Mouse (Mus musculus) cerebellum, postnatal 14 days (tissue): ENCODE results near the gene Mrps33.
A peak's percentile ranks its signal among the peaks of the same experiment; 100 is the strongest.

Source experiments
- DNase-seq, 2 experiments: peaks; one replicate each; pipeline ENCODE4 v3.0.0; 2021; ENCODE audit warnings: mixed read lengths in 2 of 2

The Mrps33 gene

DNA sequence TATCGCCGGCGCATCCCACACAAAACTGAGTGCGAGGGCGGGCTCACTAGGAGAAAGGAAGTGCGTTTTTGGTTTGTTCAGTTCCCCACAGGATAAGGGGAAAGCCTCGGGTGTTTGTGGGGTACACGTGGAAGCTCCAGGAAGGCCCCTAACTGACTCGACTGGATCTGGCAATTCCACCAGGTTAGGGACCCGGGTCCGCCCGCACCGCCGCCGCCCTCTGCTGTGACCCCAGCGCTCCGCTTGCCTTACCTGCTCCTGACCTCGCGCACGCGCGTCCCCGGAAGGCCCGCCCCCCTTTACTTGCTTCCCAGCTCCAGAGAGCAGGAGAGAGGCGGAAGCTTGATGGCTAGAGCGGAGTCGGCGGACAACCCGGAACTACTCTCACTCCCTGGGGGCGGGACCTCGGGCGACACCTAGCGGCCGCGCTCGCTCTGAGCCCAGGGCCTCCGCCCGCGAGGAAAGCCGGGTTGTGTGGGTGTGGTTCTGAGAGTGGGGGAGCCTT is at the start of gene Mrps33:
Gene Mrps33, minus strand, starts transcription at position 377 of the 505 bp plus-strand sequence.
- peak; percentile 98 for DNase-seq

DNA sequence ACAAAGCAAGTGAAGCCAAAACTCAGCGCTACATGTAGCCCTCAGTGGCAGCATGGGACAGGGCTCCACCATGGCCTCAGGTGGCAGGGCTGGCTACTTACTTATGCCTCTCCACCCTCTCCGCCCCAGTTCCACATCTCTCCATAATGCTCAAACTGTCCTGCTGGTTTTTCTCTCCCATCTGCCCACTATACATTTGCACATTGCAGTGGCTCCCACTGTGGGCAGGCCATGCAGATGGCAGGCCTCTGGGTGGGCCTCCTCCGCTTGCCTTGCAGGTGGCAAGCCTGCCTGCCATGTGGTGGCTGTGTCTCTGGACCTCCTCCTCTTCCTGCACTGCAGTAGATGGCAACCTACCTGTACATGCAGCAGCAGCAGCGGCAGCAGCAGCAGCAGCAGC is 38.9 kb upstream of the Mrps33 start:
- DNase-seq, result no peak

DNA sequence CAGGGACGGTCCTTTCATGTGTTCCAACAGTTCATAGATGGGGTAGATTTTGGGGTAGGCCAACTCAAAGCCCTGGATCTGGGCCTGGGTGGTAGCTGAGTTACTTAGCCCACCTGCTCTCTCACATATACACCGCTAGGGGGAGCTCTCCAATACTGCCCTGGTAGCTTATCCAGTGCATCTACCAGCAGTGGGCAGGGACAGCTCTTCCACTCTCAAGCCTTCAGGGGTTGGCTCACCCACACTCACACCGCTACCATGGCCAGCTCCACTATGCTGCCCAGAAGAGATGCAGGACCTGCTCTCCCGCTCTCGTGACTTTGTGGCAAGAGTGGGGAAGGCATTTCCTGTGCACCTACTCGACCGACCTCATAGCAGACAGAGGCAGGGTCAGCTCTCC is 38.0 kb upstream of the Mrps33 start:
- DNase-seq, result peak in 1 of 2 experiments; percentile 5

DNA sequence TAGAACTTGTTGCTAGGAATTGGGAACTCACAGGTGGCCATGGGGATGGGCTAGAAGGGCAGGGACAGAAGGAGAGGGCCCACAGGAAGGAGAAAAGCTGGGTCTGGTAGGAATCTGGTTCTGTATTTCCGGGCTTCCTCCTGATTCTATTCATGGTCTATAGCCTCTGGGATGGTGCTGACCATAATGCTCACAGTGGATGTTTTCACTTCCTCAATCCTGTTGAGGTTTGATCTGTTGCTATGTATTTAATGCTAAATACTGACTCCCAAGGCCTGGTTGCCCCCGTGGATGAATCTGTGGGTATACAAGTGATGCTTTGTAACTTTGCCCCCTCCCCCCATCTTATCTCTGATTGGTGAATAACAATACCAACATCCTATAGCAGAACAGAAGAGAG is 36.8 kb upstream of the Mrps33 start:
- DNase-seq, result no peak

DNA sequence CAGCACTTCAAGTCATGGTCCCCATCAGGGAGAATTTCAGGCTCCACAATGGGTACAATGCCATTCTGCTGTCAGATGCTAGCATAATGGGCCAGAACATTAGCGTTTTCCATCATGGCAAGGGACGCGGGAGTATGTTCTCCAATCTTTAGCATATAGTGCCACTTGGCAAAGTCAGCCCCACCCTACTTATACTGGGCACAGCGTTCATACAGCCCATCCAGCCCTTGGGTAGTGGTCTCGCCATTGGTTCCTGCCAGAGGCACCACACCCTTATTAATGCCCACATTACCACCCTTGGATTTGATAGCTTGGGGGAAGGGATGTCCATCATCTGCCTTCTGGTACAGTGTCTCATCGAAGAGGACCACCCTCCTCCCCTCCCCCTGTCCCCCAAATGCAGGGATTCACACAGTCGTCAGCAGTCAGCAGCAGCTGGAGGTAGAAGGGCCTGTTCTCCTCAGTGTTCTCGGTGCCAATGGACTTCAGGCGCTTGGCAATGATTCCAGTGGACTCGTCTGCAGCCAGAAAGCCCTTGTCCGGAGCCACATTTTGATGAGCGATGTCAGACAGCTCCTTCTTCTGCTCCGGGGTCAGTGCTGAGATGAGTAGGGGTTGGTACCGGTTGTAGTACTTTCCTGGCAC is 33.0 kb upstream of the Mrps33 start:
- DNase-seq, result peak; percentile 22 to 25

DNA sequence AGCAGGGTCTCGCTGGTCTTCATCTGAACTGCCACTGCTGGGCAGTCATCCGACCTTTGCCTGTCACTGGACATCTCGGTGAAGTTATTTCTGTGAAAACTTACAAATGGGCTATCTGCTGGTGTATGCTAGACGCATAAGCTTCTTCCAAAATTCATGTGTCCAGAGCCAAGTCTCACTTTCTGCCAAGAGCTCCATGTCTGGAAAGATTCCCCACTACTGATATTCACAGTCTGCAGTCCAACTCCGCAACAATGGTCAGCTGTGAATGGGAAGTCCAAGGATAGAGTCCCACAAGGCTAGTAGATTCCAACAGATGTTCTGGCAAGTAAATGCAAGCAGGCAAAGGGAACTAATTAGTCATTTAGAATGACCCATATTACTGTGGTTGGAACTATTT is 17.9 kb upstream of the Mrps33 start:
- peak in 1 of 2 experiments; percentile 15 for DNase-seq

DNA sequence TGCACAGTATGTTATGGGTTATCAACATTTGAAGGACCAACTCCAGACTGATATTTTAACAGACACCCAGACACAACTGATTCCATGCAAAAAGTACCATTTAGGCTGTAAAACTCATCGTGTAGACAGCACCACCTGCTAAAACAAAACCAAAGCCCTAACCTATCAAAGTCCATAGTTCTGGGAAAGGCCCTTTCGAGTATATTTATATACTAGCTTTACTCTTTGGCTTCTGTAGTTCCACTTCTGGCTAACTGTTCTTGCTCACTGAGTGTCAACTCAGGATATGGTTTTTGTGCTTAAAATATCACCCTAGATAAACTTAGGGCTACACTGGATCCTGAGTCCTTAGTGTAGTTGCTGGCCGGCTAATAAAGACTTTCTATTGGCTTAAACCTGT is 10.5 kb upstream of the Mrps33 start:
- no peak for DNase-seq

DNA sequence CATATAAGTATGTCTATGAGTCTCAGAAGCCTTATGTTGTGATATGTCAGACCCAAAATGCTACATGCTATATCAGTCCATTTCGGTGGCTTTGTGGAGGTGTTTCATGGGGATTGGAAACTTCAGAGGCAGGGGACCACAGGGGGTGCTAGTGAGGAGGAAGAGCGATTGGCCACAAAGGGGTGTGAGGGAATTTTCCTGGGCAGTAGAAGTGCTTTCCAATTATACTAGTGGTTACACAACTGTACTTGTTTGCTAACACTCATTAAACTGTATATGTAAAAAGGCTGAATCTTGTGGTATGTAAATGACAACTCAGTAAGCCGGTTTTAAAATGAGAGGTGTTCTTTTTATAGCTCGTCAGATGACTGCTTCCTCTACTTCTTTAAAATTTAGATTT is 8.1 kb upstream of the Mrps33 start:
- no peak for DNase-seq

DNA sequence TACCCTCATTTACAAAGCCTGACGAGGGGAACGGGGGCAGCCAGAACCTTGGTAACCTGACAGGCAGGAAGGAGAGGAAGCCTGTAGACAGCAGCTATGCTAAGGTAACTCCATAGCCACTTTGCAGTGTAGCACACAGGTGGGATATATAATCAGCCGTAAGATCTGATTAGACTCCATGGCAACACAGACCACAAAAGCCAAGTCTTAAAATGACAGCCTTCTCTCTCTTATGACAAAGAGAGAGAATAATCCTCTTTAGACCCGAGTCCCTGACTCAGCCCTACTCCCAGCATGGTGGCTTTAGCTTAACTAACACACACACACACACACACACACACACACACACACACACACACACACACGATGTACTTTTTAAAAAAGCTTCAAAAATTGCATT is 2.3 kb downstream of the Mrps33 start:
- no peak for DNase-seq

DNA sequence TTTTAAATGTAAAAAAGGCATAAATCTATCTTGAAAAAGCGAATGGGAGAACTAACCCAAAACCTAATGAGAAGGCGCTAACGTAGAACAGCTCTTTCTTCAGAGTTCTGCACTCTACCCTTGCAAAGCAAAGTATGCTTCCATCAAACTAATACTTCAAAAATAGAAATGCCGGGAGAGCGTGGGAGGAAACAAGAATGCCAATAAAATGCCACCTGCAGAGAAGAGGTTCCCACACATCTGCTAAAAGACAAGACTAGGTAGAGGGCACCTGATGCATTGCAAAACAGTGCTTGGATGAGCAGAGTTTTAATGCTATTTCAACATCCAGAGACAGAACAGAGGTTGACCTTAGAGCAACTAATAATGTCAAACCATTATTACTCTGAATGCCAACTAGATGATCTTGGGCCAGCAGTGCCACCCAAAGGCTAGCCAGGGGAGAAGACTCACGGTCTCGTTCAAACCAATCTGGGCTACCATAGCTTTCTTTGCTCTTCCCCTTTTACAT is 3.7 kb downstream of the Mrps33 start:
- DNase-seq, result no peak

DNA sequence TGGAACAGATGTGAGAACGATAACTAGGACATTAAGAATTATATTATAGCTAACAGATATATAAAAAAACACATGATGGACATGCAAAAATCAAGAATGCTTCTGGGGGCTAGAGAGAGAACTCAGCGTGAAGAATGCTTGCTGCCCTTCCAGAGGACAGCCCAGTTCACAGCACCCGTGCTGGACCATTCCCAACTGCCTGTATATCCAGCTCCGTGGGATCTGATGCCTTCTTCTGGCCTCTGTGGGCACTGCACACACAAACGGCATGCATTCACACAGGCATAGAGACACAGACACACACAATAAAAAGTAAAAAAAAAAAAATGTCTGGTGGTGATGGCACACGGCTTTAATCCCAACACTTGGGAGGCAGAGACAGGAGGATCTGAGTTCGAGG is 4.5 kb downstream of the Mrps33 start:
- DNase-seq, result peak in 1 of 2 experiments; percentile 58

DNA sequence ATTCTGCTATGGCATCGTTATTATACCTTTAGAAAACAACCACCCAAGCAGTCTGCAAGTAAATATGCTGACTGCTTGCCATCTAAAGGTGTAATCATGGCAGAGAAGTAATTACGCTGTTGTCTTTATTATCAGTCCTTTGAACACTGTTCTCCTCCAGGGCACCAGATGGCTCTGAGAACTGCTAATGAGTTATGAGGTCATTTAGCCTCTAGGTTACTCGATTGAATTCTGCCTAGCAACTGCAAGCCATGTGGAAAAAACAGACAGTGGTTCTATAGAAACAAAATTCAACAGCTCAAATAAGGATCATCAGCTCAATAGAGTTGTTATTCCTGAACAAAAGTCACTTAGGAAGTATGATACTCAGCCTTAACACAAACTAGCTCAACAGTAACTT is 4.9 kb downstream of the Mrps33 start:
- peak in 1 of 2 experiments; percentile 26 for DNase-seq

DNA sequence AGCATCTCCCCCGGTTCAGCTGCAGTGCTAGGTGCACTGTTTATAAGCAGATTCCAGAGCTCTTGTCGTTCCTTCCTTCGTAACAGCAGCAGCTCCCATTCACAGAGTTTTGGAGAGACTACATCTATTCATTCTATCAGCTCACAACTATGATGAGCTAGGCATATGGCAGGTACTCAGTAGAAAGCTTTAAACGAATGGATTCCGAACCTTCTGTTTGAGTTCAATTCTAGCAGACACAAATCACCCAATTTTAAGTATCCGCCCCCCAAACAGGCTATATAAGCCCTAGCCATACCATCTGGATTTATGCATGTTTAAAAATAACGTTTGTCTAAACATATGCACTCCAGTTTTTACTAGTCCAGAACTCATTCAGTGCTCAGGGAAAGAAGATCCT is 9.8 kb downstream of the Mrps33 start:
- DNase-seq, result no peak

DNA sequence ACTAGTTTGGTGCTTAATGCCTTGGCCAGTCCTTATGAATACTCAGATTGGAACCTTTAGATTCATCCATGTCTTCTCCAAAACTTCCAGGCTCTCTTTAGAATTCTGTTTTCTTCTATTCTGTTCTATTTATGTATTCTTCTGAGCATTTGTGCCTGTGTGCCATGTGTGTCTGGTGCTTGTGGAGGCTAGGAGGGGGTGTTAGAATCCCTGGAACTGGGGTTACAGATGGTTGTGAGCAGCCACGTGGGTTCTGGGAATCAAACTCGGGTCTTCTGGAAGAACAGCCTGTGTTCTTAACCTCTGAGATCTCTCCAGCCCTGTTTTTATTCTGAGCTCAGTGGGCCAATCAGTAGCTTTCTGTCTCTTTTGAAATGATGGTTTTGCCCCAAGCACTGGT is 13.7 kb downstream of the Mrps33 start:
- DNase-seq, result no peak

DNA sequence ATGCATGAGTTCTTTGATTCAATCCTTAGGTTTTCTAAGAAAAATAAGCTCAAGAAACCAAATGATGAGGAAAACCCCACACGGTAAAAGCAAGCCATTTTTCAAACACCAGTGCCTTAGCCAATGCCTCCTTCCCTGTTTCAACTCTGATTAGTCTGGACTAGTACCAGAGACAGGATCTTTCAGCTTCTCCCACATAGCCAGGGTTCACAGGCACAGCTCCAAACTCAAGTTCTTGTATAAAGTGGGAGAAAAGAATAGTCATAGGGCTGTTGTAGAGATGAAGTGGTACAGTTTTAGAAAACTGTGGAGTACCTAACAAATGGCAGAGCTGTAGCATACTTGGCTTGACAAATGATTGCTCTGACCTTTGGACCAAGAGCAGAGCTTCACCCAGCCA is 14.6 kb downstream of the Mrps33 start:
- DNase-seq, result no peak

DNA sequence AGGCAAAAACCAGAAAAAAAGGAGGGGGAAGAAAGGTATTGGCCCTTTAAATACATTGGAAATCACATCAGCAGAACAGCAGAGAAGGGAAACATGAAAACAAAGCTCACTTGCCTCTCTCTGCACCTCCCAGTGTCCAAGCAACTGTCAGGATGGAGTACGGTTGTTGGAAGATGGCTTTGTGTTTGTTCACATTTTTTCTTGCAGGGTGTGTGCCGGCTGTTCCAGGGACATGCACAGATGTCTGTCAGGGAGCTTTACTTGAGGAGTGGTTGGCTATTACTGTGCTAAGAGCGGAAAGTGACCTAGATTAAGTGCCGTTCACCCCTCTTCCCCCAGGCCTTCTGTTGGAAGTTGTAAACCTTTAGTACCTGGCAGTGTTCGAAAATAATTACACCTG is 19.0 kb downstream of the Mrps33 start:
- DNase-seq, result no peak

DNA sequence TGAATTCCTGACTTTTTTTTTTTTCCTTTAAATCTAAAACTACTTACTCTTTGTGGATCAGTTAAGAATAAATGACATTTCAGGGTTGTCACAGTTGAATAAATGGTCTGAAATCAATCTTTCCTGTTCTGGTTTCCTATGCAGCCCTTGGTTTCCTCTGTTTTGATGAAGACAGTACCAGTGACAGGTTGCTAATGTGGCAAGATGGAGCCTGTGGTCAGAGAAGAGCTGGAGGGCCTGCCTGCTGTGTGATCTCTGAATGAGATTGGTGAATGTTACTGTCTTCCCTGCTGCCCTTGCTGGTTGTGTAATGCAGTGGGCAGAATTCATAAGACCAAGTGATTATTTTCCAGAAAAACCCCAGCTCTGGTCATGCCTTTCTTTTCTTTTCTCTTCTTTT is 22.4 kb downstream of the Mrps33 start:
- DNase-seq, result no peak

DNA sequence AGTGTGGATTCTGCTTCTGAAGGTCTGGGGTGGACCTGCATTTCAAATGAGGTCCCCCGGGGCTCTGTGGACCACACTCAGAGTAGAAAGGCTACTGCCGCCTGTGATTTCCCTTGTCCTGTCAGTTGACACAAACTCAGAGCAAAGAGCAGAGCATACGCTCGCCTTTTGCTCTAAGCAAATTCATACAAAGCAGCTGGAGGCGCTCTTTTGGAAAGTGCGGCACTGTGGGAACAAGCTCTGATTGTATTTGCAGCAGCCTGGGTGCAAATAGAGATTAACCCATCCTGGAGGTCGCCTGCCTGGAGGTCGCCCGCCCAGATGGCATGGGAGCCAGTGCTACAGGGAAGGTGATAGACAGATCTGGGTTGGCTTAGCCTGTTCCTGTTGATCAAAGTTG is 23.0 kb downstream of the Mrps33 start:
- DNase-seq, result no peak

DNA sequence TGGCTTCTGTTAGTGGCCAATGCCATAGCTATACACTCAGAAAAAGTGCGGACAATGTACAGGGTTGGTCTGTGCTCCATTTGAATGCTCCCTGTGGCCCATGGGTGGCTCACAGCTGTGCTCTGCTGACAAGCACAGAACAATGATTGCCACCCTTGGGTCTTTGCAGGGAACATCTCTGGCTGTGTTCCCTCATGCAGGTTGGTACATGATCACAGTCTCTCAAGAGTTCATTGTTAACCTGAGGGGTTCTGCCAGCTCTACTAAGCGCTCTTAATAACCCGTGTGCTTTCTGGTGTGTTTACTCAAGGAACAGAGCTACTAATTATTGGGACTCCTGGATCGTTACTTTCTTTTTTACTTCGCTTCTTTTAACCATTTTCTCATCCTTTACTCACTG is 24.8 kb downstream of the Mrps33 start:
- DNase-seq, result no peak

DNA sequence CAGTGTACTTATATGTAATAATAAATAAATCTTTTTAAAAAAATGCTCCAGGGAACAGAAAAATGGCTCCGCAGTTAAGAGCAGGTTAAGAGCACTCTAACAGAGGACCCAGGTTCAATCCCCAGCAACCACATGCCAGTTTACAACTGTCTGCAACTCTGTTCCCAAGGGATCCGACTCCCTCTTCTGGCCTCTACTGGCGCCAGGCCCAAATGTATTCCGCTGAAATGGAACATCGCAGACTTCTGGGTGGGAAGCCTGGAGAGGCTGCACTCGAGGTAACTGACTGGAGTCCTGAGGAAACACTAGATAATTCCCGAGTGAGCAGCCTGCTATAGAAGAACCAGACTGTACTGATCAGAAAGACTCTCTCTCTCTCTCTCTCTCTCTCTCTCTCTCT is 27.3 kb downstream of the Mrps33 start:
- DNase-seq, result no peak

DNA sequence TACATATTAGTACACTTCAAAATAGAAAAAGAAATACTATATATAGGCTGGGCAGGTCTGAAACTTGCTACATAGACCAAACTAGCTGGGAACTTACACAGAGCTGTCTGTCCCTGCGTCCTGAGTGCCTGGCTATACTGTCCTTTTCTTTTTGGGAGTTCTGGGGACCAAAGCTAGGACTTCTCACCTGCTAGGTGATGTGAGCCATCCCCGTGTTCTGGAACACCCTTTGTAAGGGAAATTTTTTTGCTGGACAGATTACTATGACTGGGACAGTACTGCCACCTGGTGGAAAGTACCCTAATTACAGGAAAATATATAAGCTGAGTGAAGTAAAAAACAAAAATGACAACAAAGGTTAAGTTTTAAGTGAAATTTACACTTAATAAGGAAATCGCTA is 28.2 kb downstream of the Mrps33 start:
- peak; percentile 24 to 39 for DNase-seq

DNA sequence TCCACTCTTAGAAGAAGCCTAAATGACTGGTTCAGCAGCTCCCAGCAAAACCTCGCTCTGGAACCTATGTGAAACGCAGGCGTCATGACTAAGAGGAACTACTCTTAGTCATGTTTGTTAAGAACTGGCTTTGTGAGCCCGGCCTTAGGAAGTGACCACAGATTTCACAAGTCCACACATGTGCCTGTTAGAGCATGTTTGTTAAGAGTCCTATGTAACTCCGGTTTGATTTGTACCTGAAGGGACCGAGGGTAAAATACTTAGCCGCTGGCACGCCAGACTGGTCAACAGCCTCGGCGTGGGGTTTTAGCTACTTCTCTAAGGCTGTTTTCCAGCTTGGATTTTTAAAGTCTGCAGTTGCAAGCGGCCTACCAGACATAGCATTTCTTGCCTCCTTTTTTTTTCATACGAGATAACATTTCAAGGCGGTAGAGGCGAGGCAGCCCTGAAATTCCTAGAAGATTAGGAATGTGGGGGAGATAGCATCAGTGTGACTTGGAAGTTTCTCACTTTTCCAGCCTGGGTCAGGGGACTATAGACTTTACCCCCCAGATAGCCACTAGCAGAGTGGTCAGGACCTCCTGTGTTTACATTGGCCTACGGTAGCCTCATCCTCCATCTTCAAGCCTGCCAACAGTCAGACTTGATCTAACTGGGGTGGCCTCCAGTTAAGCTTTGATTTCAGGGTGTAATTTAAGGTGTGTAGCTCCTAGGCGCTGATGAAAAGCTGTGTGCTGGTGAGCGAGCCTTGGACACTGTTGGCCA is 28.8 kb downstream of the Mrps33 start:
- no peak for DNase-seq

DNA sequence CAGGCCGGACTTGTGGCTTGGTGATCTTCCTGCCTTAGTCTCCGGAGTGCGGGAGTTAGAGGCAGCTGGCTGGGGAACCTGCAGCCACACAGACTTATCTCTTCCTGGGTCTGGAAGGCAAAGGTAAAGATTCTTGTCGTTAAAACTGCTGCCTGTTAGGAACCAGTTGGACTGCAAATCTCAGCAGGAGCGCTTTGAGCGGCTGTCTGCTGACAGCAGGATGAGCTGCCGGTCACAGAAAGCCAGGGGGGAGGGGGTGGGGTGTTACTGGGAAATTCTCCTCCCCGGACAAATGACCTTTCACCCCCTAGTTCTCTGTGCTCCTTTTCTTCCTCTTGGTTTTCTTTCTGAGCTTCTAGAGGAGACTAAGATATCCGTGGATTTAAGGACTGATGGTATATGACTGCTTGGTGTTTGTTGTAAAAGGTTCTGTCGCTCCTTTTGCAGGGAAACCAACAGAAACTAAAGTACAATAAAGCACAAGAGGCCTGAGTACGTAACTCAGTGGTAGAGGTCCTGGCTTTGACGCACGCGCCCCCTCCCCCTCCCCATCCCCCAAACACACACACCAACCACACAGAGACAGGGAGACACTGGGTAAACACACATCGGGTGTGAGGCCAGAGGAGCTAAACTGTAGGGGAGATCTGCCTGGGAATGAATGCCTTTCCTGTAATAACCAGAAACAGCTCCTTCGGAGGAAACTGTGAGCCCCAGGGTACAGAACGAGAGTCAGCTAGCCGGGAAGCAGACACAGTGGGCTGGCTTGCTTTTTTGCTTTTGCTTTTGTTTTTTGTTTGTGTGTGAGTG is 29.7 kb downstream of the Mrps33 start:
- peak; percentile 13 to 17 for DNase-seq
